Mouse (Mus musculus) adrenal gland, postnatal 36 days (tissue): ENCODE results near the gene Pparg. TPM values are rescaled to one million over a fixed set of nuclear protein-coding genes. Genes with fewer than 3 reads are reported as not detected.

Experiments used
- DNase-seq, 2 experiments: peaks; one replicate each; pipeline ENCODE4 v3.0.0; 2021; ENCODE audit warnings: mixed read lengths in 1 of 2
- long read RNA-seq, 2 experiments: library from polyadenylated mRNA; stranded (forward); transcript quantifications; one replicate each; pipeline ENCODE4 v2.0.0; 2021; ENCODE audit warnings: borderline sequencing depth in 2 of 2
- total RNA-seq, 2 experiments: library from RNA; stranded (reverse); gene quantifications; 2 replicates each; pipeline ENCODE4 v1.2.3; 2021

Pparg gene
- total RNA-seq, result 10 to 100 TPM; 50.4 to 65.3 TPM
- long read RNA-seq, experiment 1, transcript Pparg-204 (8 exons, 1,826 nt), result major isoform, 19 of 43 reads
- long read RNA-seq, experiment 1, transcript Pparg-201 (7 exons, 1,767 nt), result minor isoform, 9 of 43 reads
- long read RNA-seq, experiment 1, transcript Pparg-202 (8 exons, 2,125 nt), result minor isoform, 5 of 43 reads
- long read RNA-seq, experiment 1, partial matches to known transcripts, result 1 of 43 reads
- long read RNA-seq, experiment 1, other reads (novel, unspliced or antisense), result 9 of 43 reads
- long read RNA-seq, experiment 2, transcript Pparg-201 (7 exons, 1,767 nt), result major isoform, 8 of 28 reads
- long read RNA-seq, experiment 2, transcript Pparg-204 (8 exons, 1,826 nt), result major isoform, 8 of 28 reads
- long read RNA-seq, experiment 2, transcript Pparg-202 (8 exons, 2,125 nt), result minor isoform, 6 of 28 reads
- long read RNA-seq, experiment 2, partial matches to known transcripts, result 1 of 28 reads
- long read RNA-seq, experiment 2, other reads (novel, unspliced or antisense), result 5 of 28 reads

GRCm38 (mm10) chr6:115360776-115361605 lies at the start of gene Pparg:
Gene Pparg, plus strand, starts transcription at chr6:115360951.
- DNase-seq, result peak; percentile 61 to 73

- DNase-seq, result no peak
Observed at GRCm38 (mm10) chr6:115312780-115313179, 48.0 kb upstream of the Pparg start.

GRCm38 (mm10) chr6:115313235-115313738 lies 47.5 kb upstream of the Pparg start:
- peak in 1 of 2 experiments; percentile 18 for DNase-seq

- DNase-seq, result no peak
Observed at GRCm38 (mm10) chr6:115313910-115314309, 46.8 kb upstream of the Pparg start.

GRCm38 (mm10) chr6:115315770-115316169 lies 45.0 kb upstream of the Pparg start:
- no peak for DNase-seq

- no peak for DNase-seq
Observed at GRCm38 (mm10) chr6:115316811-115317221, 43.9 kb upstream of the Pparg start.

GRCm38 (mm10) chr6:115318811-115319210 lies 41.9 kb upstream of the Pparg start:
- DNase-seq, result peak in 1 of 2 experiments; percentile 20

GRCm38 (mm10) chr6:115319686-115320085 lies 41.1 kb upstream of the Pparg start:
- no peak for DNase-seq

- no peak for DNase-seq
Observed at GRCm38 (mm10) chr6:115320927-115321714, 39.6 kb upstream of the Pparg start.

- DNase-seq, result no peak
Observed at GRCm38 (mm10) chr6:115321883-115322351, 38.8 kb upstream of the Pparg start.

GRCm38 (mm10) chr6:115322956-115323355 lies 37.8 kb upstream of the Pparg start:
- peak in 1 of 2 experiments; percentile 3 for DNase-seq

- DNase-seq, result no peak
Observed at GRCm38 (mm10) chr6:115330964-115331363, 29.8 kb upstream of the Pparg start.

GRCm38 (mm10) chr6:115333099-115333694 lies 27.6 kb upstream of the Pparg start:
- DNase-seq, result no peak

- DNase-seq, result no peak
Observed at GRCm38 (mm10) chr6:115335536-115335935, 25.2 kb upstream of the Pparg start.

- DNase-seq, result no peak
Observed at GRCm38 (mm10) chr6:115340084-115340483, 20.7 kb upstream of the Pparg start.

- DNase-seq, result no peak
Observed at GRCm38 (mm10) chr6:115343096-115343495, 17.7 kb upstream of the Pparg start.

- no peak for DNase-seq
Observed at GRCm38 (mm10) chr6:115343570-115343969, 17.2 kb upstream of the Pparg start.

GRCm38 (mm10) chr6:115344101-115344500 lies 16.6 kb upstream of the Pparg start:
- DNase-seq, result no peak

GRCm38 (mm10) chr6:115344513-115344912 lies 16.2 kb upstream of the Pparg start:
- DNase-seq, result no peak

- no peak for DNase-seq
Observed at GRCm38 (mm10) chr6:115345013-115345412, 15.7 kb upstream of the Pparg start.
